Mouse (Mus musculus) megakaryocyte, embryonic 14.5 days (primary cell): ENCODE data around the gene Dicer1.

ENCODE experiments used
- FLI1 ChIP-seq: IDR thresholded peaks from 2 replicates; pipeline ENCODE4 v1.6.1; 2012; ENCODE audit warnings: low read length, inconsistent platforms, mixed read lengths
- GATA1 ChIP-seq: IDR thresholded peaks from 3 replicates; pipeline ENCODE4 v1.6.1; 2012; ENCODE audit warnings: mixed read lengths, low read length, inconsistent platforms, borderline replicate concordance

GRCm38 (mm10) chr12:104743687-104744086, 8.1 kb downstream of the Dicer1 start:
- TF ChIP-seq GATA1 (no peak), FLI1 (no peak)
